Mouse (Mus musculus) small intestine, adult 10 weeks (tissue): ENCODE data around the gene Olfr725. TPM values are rescaled to one million over a fixed set of nuclear protein-coding genes. Genes with fewer than 3 reads are reported as not detected.

Experiments used
- polyA plus RNA-seq: library from polyadenylated mRNA; stranded (reverse); fragments of 350-450 nt; fragmentation: Illumina TruSeq; extraction: RNeasy Lipid Tissue Mini Kit (QIAGEN cat#74804); gene quantifications from one replicate; pipeline ENCODE4 v1.2.3, GENCODE M21; 2014; ENCODE audit warnings: low replicate concordance

Gene Olfr725
- not detected for polyA plus RNA-seq

DNA sequence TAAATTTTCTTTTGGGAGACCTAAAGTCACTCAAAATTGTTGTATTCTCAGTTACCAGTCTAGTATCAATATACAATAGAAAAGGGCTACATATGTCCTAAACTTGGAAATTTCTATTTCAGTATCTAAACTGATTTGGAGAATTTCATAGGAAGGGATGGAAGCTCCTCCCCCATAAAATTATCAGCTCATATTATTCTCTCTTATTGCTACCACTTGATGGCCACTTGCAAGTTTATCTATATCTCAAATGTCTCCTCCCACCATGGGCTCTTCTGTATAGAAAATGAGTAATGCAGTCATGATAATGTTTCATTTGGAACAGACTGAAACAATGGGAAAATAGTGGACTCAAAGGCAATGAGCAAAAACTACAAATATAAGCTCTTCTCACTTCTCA lies at the start of gene Olfr725:
TSS of gene Olfr725 (minus strand) at position 101 of the 400 bp plus-strand sequence.

Other genes starting within 250 kb of the Olfr725 start
- gene Olfr722, start 138.4 kb downstream of the Olfr725 start, polyA plus RNA-seq, result not detected
- not detected for gene Olfr723, start 108.6 kb downstream of the Olfr725 start, polyA plus RNA-seq
- not detected for gene Olfr724, start 77.1 kb downstream of the Olfr725 start, polyA plus RNA-seq
- not detected for gene Olfr726, start 50.6 kb upstream of the Olfr725 start, polyA plus RNA-seq
- gene Olfr727, start 82.8 kb upstream of the Olfr725 start, polyA plus RNA-seq, result not detected
- not detected for gene Olfr728, start 102.3 kb upstream of the Olfr725 start, polyA plus RNA-seq
- gene Olfr729, start 112.5 kb upstream of the Olfr725 start, polyA plus RNA-seq, result not detected
- not detected for gene Olfr730, start 147.8 kb upstream of the Olfr725 start, polyA plus RNA-seq
- gene Olfr731, start 201.5 kb upstream of the Olfr725 start, polyA plus RNA-seq, result not detected
- gene Olfr732, start 243.8 kb upstream of the Olfr725 start, polyA plus RNA-seq, result not detected